Mouse (Mus musculus): ENCODE results near the gene Axin2.

Axin2 gene

GRCm38 (mm10) chr11:108902303-108902702, 17.8 kb upstream of the Axin2 start:
- no peak for DNase-seq (ENCODE audit: low spot score in 2 of 2)

GRCm38 (mm10) chr11:108906590-108907254, 13.4 kb upstream of the Axin2 start:
- DNase-seq (ENCODE audit: low spot score in 2 of 2) = no peak

- no peak for DNase-seq (ENCODE audit: low spot score in 2 of 2)
These were observed 10.6 kb upstream of the Axin2 start for GRCm38 (mm10) chr11:108909396-108910195.

- DNase-seq (ENCODE audit: low spot score in 2 of 2) = no peak
These were observed 9.7 kb upstream of the Axin2 start for GRCm38 (mm10) chr11:108910328-108910886.

GRCm38 (mm10) chr11:108910903-108911302, 9.2 kb upstream of the Axin2 start:
- no peak for DNase-seq (ENCODE audit: low spot score in 2 of 2)

GRCm38 (mm10) chr11:108912174-108912573, 8.0 kb upstream of the Axin2 start:
- DNase-seq (ENCODE audit: low spot score in 2 of 2) = no peak

GRCm38 (mm10) chr11:108917422-108918324, 2.5 kb upstream of the Axin2 start:
- DNase-seq (ENCODE audit: low spot score in 2 of 2) = no peak

- peak; percentile 83 for DNase-seq (ENCODE audit: low spot score in 2 of 2)
These were observed 722 bp downstream of the Axin2 start for GRCm38 (mm10) chr11:108920636-108921505.

GRCm38 (mm10) chr11:108921506-108922455, 1.6 kb downstream of the Axin2 start:
- DNase-seq (ENCODE audit: low spot score in 2 of 2) = peak in 1 of 2 experiments; percentile 43

- no peak for DNase-seq (ENCODE audit: low spot score in 2 of 2)
These were observed 2.5 kb downstream of the Axin2 start for GRCm38 (mm10) chr11:108922511-108923187.

- no peak for DNase-seq (ENCODE audit: low spot score in 2 of 2)
These were observed 3.0 kb downstream of the Axin2 start for GRCm38 (mm10) chr11:108923188-108923575.

- no peak for DNase-seq (ENCODE audit: low spot score in 2 of 2)
These were observed 3.6 kb downstream of the Axin2 start for GRCm38 (mm10) chr11:108923781-108924180.

GRCm38 (mm10) chr11:108924346-108924745, 4.2 kb downstream of the Axin2 start:
- DNase-seq (ENCODE audit: low spot score in 2 of 2) = no peak

GRCm38 (mm10) chr11:108925202-108925601, 5.1 kb downstream of the Axin2 start:
- DNase-seq (ENCODE audit: low spot score in 2 of 2) = peak; percentile 68 to 93

GRCm38 (mm10) chr11:108925826-108926225, 5.7 kb downstream of the Axin2 start:
- no peak for DNase-seq (ENCODE audit: low spot score in 2 of 2)

- DNase-seq (ENCODE audit: low spot score in 2 of 2) = no peak
These were observed 6.4 kb downstream of the Axin2 start for GRCm38 (mm10) chr11:108926345-108927092.

GRCm38 (mm10) chr11:108927093-108927444, 6.9 kb downstream of the Axin2 start:
- DNase-seq (ENCODE audit: low spot score in 2 of 2) = no peak

GRCm38 (mm10) chr11:108928096-108928495, 7.9 kb downstream of the Axin2 start:
- DNase-seq (ENCODE audit: low spot score in 2 of 2) = no peak
